Mouse (Mus musculus) limb, embryonic 14.5 days (tissue): ENCODE data around the gene Atox1. TPM values are rescaled to one million over a fixed set of nuclear protein-coding genes. Genes with fewer than 3 reads are reported as not detected.

ENCODE experiments used
- ATAC-seq: fragments of 200-750 bp; cut with Nextera tagmentation; 2 replicates; pipeline ENCODE4 v1.8.0; 2017; ENCODE audit warnings: low read depth, moderate number of reproducible peaks, moderate TSS enrichment; ENCODE audit not compliant: low FRiP score
- DNase-seq: peaks from one replicate; pipeline ENCODE4 v3.0.0-alpha.2; 2015; ENCODE audit warnings: low spot score
- H3K27ac ChIP-seq: fragments of 300-500 bp; sonication (generic); replicated peaks from 2 replicates; pipeline ENCODE4 v1.5.1; 2014; ENCODE audit warnings: low read depth, mild to moderate bottlenecking, low read length, moderate library complexity, mixed read lengths
- H3K27me3 ChIP-seq: fragments of 300-500 bp; sonication (generic); 2 replicates; pipeline ENCODE4 v1.6.1; 2014; ENCODE audit warnings: low read length, mixed read lengths; ENCODE audit not compliant: control insufficient read depth, insufficient read depth
- H3K36me3 ChIP-seq: fragments of 300-500 bp; sonication (generic); 2 replicates; pipeline ENCODE4 v1.6.1; 2014; ENCODE audit warnings: mild to moderate bottlenecking, low read length, moderate library complexity, mixed read lengths; ENCODE audit not compliant: control insufficient read depth, insufficient read depth
- H3K4me1 ChIP-seq: fragments of 300-500 bp; sonication (generic); 2 replicates; pipeline ENCODE4 v1.6.1; 2014; ENCODE audit warnings: antibody characterized with exemption, low read length, mixed read lengths; ENCODE audit not compliant: control insufficient read depth, insufficient read depth
- H3K4me2 ChIP-seq: fragments of 300-500 bp; sonication (generic); replicated peaks from 2 replicates; pipeline ENCODE4 v1.6.1; 2014; ENCODE audit warnings: low read depth, mild to moderate bottlenecking, low read length, moderate library complexity; ENCODE audit not compliant: severe bottlenecking
- H3K4me3 ChIP-seq: fragments of 300-500 bp; sonication (generic); replicated peaks from 2 replicates; pipeline ENCODE4 v1.5.1; 2014; ENCODE audit warnings: low read length
- H3K9ac ChIP-seq: fragments of 300-500 bp; sonication (generic); 2 replicates; pipeline ENCODE4 v1.6.1; 2014; ENCODE audit warnings: mild to moderate bottlenecking, low read depth, low read length, moderate library complexity; ENCODE audit not compliant: severe bottlenecking
- H3K9me3 ChIP-seq: fragments of 300-500 bp; sonication (generic); 2 replicates; pipeline ENCODE4 v1.6.1; 2016; ENCODE audit warnings: low read length; ENCODE audit not compliant: control insufficient read depth
- POLR2A ChIP-seq: fragments of 200-500 bp; IDR thresholded peaks from 2 replicates; pipeline ENCODE4 v1.8.0; 2012; ENCODE audit warnings: inconsistent platforms, mild to moderate bottlenecking, moderate library complexity, borderline replicate concordance; ENCODE audit not compliant: insufficient read depth, insufficient read length; ENCODE audit errors: extremely low read depth
- WGBS: fragments of 180-500 bp; shearing (Covaris S2); extraction: QIAGEN DNeasy Blood & Tissue Kit; methylation state at CpG from one replicate; pipeline ENCODE4 v1.1.7; 2014; 5-methylcytosine and 5-hydroxymethylcytosine counted together
- polyA plus RNA-seq, 2 experiments: library from polyadenylated mRNA; depleted of rRNA in 1 of 2; stranded (reverse) in 1 of 2; unstranded in 1 of 2; fragments of >200 nt; fragmentation: Nextera tagmentation in 1 of 2; extraction: Ambion mirVana in 1 of 2; gene quantifications; 2 replicates each; pipeline versions ENCODE4 v1.2.1 to v1.2.3; 2012 to 2014

The Atox1 gene
- polyA plus RNA-seq, 2 experiments: 256 to 474 TPM

DNA sequence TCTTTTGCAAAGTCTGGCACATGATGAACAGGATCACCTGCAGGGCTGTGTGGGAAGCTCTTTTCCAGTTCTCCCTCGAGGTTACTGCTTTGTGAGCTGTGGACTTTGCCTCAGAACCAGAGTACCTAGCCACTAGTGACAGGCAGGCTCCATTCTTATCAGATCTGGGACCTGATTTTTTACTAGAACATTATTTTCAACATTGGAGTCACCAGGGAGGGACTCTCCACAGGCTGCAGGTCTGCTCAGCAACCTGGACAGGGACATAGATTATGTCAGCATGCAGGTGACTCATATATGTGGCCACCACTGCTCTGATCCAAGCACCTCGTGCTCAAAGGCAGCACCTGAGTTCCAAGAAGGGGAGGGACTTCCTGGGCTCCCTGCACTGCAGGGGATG lies 5.9 kb downstream of the Atox1 start:
- H3K9ac ChIP-seq: no peak overlapping the region
- H3K27me3 ChIP-seq: no peaks in the 10 kb centered on the region
- 70% methylated on average over 2 of the region's 2 CpGs for WGBS
- H3K27ac ChIP-seq: no peak overlapping the region
- H3K9me3 ChIP-seq: no peaks in the 10 kb centered on the region
- ATAC-seq (no peak), DNase-seq (no peak)
- peaks cover 36% of the 10 kb centered on the region for H3K36me3 ChIP-seq
- H3K4me1 ChIP-seq: peaks cover 7% of the 10 kb centered on the region
- no peak overlapping the region for H3K4me2 ChIP-seq
- H3K4me3 ChIP-seq: no peak overlapping the region
- TF ChIP-seq POLR2A: no peak

DNA sequence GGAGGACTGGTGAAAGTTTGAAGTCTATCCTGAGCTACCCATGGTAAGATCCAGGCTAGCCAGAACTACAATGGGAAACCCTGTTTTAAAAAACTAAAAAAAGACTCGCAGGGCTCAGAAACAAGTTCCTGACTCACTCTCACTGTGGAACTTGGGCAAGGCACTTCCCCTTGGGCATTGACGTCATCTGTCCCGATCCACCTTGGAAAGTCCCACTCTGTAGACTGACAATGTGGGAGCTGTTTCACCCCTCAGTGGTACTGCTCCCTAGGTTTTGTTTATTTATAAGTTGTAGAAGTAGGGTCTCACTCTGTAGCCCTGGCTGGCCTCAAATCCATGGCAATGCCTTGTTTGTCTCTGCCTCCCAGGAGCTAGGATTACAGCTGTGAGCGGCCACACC lies 7.4 kb downstream of the Atox1 start:
- no peak for TF ChIP-seq POLR2A
- Histone ChIP-seq H3K4me1 (no peaks in the 10 kb centered on the region), H3K27me3 (no peaks in the 10 kb centered on the region), H3K36me3 (peaks cover 51% of the 10 kb centered on the region), H3K4me2 (no peak overlapping the region), H3K4me3 (no peak overlapping the region), H3K27ac (no peak overlapping the region), H3K9me3 (no peaks in the 10 kb centered on the region), H3K9ac (no peak overlapping the region)
- WGBS: 78% methylated on average over 4 of the region's 4 CpGs
- DNase-seq (no peak), ATAC-seq (no peak)

GRCm38 (mm10) chr11:55450311-55450710 lies 10.7 kb downstream of the Atox1 start:
- H3K9ac ChIP-seq: no peak overlapping the region
- 73% methylated on average over 4 of the region's 4 CpGs for WGBS
- no peaks in the 10 kb centered on the region for H3K27me3 ChIP-seq
- DNase-seq: no peak
- no peaks in the 10 kb centered on the region for H3K9me3 ChIP-seq
- no peak for TF ChIP-seq POLR2A
- H3K4me3 ChIP-seq: no peak overlapping the region
- no peak for ATAC-seq
- H3K4me1 ChIP-seq: no peaks in the 10 kb centered on the region
- peaks cover 64% of the 10 kb centered on the region for H3K36me3 ChIP-seq
- H3K4me2 ChIP-seq: no peak overlapping the region
- H3K27ac ChIP-seq: no peak overlapping the region

- Histone ChIP-seq H3K4me3 (no peak overlapping the region), H3K4me1 (no peaks in the 10 kb centered on the region), H3K9me3 (no peaks in the 10 kb centered on the region), H3K4me2 (no peak overlapping the region), H3K9ac (no peak overlapping the region), H3K27ac (no peak overlapping the region), H3K27me3 (no peaks in the 10 kb centered on the region), H3K36me3 (peaks cover 59% of the 10 kb centered on the region)
- no peak for TF ChIP-seq POLR2A
- DNase-seq (no peak), ATAC-seq (no peak)
- 76% methylated on average over 7 of the region's 7 CpGs for WGBS
Measured at GRCm38 (mm10) chr11:55449531-55449930, 11.5 kb downstream of the Atox1 start.

- no peaks in the 10 kb centered on the region for H3K27me3 ChIP-seq
- peaks cover 41% of the 10 kb centered on the region for H3K36me3 ChIP-seq
- H3K4me1 ChIP-seq: no peaks in the 10 kb centered on the region
- H3K4me2 ChIP-seq: no peak overlapping the region
- no peak overlapping the region for H3K9ac ChIP-seq
- no peak for TF ChIP-seq POLR2A
- WGBS: 10% methylated on average over 4 of the region's 4 CpGs
- peak; percentile 89 for DNase-seq
- H3K4me3 ChIP-seq: no peak overlapping the region
- no peak overlapping the region; the same call in 1 of the 2 replicates for H3K27ac ChIP-seq
- H3K9me3 ChIP-seq: no peaks in the 10 kb centered on the region
- ATAC-seq: peak; percentile 82
Measured at GRCm38 (mm10) chr11:55446579-55446978, 14.5 kb downstream of the Atox1 start.

DNA sequence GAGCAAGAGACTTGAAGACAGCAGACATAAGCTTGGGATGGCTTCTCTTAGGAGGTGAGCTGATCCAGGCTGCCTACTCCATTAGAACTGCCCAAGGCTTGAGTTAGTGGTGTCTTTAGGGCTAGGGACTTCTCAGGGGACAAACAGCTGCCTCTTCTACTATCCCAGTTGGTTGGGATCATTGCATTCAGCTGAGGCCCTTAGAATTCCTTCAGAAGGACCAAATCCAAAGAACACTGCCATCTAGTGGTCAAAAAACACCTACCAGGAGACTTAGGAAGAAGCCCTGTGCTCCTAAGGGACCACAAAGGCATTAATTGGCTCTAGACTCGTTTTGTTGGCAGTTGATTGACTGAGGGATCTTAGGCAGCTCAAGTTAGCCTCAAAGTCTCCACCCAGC lies 16.3 kb downstream of the Atox1 start:
- Histone ChIP-seq H3K27me3 (no peaks in the 10 kb centered on the region), H3K9me3 (no peaks in the 10 kb centered on the region), H3K9ac (no peak overlapping the region), H3K27ac (no peak overlapping the region), H3K4me3 (no peak overlapping the region), H3K4me2 (no peak overlapping the region), H3K4me1 (no peaks in the 10 kb centered on the region), H3K36me3 (peaks cover 25% of the 10 kb centered on the region)
- DNase-seq: peak; percentile 97
- no peak for TF ChIP-seq POLR2A
- 4% methylated on average over 1 of the region's 1 CpGs for WGBS
- ATAC-seq: peak; percentile 23; the same call in 1 of the 2 replicates
